Mouse (Mus musculus): ENCODE data around the gene Cd4.

Cd4 gene

DNA sequence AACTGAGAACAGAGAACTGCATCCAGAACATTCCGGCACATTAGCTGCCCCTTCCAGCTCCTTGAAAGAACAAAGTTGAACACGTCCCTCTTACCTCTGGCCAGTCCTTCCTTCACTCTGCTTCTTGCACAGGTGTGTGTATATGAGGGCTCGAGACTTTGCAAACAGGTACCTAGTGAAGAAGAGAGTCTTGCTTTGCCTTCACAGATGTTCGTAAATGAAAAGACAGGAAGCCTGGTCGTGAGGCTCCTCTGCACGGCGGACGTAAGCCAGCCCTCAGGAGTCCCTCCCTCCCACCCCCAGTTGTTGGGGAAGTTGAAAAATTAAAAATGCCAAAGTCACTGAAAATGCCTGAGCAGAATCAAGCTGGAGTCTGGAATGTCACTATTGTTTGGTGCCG is at the start of gene Cd4:
Gene Cd4 (minus strand): TSS at position 236 of the 400 bp plus-strand sequence.
- DNase-seq (ENCODE audit: low spot score), result no peak

DNA sequence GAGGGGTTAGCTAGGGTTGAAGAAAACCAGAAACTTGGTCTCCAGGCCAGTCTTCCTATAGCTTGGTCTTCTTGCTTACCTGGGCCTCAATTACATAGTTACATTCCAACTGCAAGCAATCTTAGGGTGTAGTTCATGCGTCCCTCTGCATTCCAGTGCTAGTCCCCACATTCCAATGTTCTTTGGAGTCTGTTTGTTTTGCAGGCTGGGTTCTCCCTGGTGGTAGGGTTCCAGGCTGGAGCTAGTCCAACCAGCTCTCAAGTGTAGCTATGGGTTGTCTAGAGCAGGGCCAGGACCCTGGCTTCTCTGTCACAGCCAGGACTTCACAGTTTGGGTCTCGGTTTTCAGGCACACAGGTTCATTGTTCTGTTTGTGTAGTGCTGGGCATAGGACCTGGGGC is 49.5 kb upstream of the Cd4 start:
- DNase-seq (ENCODE audit: low spot score), result no peak

DNA sequence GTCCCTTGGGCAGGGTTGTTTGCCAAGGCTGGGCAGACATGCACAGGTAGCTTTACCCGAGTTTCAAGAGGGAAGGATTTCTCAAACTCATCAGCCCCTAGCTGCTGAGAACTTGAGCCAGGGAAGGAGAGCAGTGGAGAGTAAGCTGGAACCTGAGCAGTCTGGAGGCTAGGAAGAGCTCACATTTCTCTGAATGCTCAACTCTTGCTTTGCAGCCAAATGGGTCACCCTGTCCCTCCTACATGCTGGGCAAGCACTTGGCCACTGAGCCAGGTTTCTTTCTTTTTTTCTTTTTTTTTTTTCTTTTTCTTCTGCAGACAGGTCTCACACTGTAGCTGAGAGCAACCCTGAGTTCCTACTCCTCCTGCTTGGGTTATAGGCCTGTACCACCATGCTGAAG is 48.7 kb upstream of the Cd4 start:
- no peak for DNase-seq (ENCODE audit: low spot score)

DNA sequence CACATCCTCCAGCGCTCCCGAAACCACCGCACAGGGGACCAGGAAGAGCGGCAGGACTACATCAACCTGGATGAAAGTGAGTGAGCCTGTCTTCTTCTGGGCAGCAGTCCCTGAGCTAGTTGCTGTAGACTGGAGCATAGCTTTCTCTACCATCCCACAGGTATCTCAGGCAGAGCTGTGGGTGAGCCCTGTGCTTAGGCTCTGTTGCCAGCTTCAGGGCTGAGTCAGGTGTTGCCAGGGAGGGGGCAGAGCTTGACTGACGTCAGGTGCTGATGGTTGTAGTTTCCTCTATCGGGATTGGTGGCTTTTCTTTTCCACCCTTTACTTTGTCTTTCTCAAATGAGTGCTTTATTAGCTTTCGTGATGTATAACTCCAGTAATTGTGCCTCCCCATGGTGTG is 46.6 kb upstream of the Cd4 start:
- no peak for DNase-seq (ENCODE audit: low spot score)

DNA sequence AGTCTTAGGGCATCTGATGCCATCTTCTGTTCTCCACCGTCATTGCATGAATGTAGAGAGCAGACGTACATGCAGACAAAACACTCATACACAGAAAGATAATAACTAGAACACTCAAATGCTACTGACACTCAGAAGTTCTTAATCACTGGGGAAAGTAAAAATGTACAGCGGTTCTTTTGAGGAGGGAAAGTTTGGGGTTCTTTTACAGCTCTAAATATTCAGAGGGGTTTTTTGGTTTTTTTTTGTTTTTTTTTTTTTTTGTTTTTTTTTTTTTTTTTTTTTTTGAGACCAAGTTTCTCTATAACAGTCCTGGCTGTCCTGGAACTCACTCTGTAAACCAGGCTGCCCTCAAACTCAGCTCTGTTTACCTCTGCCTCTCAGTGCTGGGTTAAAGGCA is 45.1 kb upstream of the Cd4 start:
- no peak for DNase-seq (ENCODE audit: low spot score)

DNA sequence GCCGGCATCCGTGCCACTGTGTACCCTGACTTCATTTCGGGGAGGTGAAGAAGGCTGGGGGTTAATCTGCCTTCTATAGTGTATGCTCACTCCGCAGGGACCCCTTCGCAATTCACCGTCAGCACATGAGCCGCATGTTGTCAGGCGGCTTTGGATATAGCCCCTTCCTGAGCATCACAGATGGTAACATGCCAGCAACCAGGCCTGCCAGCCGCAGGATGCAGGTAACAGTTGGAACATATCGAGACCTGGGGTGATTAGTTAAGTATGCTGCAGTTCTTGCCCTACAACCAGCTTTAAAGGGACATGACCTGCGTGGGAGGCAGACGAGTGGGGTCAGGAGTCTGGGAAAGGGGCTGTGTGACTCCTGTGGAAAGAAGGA is 44.3 kb upstream of the Cd4 start:
- no peak for DNase-seq (ENCODE audit: low spot score)

DNA sequence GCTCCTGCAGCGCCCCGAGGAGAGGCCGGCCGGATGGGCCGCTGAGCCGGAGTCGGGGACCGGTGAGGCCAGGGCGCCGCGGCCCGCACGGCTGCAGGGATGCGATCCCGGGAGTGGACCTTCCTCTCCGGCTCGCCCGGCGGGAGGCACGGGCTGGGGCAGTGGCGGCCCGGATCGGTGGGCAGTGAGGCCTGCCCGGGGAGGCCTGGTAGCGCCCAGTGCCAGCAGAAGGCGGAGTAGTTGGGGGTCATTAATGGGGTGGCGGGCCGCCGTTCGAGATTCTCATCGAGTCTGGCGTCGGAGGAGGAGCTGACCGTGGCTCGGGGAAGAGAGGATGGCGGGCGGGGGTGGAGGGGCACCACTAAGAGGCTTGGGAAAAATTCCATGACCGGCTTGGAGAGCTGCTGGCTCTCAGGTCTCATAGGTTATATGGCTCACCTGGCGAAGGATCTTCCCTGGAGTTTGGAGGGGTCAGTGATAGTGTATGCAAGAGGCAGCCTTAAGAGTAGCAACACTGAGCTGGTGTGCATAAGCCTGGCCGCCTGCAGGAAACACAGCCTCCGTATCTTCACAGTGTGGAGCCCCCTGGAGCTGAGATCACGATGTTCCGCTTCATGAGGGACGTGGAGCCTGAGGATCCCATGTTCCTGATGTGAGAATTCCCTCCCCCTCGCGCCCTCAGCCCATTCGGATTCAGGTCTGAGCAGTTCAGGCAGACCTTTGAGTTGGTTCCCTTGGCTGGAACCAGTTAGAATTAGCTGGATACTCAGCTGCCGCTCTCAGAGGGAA is 43.7 kb upstream of the Cd4 start:
- DNase-seq (ENCODE audit: low spot score), result no peak

DNA sequence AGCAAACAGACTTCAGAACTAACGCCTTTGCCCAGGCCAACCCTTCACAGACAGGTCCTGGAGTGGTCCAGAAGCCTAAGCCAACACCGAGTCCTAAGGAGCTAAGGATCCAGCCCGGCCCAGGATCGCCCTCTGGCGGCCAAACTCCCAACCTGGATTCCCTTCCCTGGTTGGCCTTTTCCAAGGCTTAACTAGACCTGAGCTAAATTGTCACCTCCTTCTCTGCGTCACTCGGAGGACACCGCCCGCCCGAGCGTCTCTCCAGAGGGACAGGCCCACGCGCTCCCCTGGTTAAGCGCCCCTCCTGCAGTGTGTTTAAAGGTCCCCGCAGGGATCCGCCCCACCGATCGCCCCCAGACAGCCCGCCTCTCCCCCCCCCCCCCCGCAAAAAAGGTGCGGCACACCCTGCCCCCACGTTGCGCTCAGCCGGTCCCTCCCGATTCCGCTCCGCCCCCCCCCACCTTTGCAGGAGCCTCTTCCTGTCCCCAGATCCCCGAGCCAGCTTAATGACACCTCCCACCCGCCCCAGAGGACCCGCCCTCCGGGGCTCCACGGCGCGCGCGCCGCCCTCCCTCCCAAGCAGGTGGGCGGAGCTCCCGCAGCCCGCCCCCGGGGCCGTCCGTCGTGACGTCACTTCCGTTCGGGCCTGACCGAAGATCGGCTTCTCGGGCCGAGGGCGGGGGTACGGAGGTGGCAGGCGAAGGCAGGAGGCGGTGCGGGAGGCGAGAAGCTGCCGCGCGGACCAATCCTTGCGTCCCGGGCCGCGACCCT is 42.9 kb upstream of the Cd4 start, which contains the start of gene Mlf2:
Gene Mlf2 (plus strand): TSS at position 633 of the 771 bp plus-strand sequence.
- peak; percentile 97 for DNase-seq (ENCODE audit: low spot score)

DNA sequence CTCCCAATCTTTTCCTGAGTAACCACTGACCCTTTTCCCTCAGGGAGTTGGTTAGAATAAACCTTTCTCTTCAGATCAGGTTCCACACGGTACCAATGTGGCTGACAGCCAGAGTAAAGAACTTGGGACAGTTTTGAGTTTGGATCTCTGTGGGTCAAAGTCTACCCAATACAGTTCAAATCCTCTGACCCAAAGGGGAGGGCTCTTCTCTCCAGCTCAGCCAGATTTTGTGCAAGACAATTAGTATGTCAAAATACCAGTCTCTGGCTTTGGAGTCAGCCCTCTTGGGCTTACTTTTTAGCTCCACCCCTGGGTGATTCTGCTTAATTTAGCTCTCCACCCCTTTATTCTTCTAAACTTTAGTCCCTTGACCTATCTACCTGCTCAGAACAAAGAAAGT is 42.2 kb upstream of the Cd4 start:
- DNase-seq (ENCODE audit: low spot score), result no peak

DNA sequence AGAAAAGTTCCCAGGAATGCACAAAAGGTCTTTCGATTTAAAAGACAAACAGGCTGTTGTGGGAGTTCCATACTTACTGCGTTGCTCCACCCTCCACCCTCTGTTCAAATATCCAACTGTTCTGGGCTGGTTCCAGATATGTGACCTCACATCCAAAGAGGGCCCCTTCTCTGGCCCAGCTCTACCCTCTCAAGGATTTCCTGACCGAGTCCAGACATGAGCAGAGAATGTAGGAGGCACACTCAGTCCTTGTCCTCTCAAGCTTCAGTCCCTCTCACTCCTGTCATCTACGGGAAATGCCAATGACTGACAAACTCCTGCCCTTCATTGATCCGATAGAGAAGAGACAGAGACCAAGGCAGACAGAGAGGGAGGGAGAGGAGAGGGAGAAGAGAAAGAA is 37.9 kb upstream of the Cd4 start:
- DNase-seq (ENCODE audit: low spot score), result no peak

DNA sequence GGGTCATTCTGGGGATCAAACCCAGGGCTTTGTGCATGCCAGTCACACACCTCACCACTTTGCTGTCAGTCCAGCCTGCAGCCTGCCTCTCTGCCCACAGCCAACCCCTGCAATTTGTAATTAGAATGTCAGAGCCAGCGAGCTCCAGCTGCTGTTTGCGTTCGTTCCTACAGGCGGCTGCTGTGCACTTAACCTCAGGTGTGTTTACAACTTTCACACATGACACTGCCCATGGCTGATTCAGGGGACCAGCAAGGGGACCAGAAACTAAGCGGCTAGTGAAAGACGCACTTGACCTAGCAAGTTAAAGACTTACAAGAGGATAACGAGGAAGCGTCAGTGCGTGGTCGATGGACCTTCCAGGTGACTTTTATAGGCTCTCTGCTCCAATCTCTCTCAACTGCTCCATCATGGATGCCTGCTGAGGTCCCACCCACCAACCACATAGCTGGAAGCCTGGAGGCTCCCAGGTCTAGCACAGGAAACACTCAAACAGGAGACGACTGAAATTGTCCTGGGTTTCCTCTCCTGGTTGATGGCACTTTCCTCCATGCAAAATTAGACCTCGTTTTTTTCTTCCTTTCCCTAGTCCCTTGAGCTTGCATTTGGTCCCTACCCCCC is 37.3 kb upstream of the Cd4 start:
- no peak for DNase-seq (ENCODE audit: low spot score)

DNA sequence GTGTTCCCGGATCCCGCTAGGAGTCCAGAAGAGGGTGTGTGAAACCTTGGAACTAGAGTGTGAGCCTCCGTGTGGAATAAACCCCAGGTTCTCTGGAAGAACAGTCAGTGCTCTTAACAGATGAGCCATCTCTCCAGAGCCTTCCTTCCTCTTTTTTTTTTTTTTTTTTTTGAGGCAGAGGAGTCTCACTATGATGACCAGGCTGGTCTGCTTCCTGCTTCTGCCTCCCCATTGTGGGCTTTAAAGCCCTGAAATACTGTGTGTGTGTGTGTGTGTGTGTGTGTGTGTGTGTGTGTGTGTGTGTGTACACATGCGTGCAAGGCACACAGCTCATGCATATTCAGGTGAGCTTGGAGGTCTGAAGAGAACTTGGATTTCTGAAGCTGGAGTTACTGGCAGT is 33.5 kb upstream of the Cd4 start:
- DNase-seq (ENCODE audit: low spot score), result no peak

DNA sequence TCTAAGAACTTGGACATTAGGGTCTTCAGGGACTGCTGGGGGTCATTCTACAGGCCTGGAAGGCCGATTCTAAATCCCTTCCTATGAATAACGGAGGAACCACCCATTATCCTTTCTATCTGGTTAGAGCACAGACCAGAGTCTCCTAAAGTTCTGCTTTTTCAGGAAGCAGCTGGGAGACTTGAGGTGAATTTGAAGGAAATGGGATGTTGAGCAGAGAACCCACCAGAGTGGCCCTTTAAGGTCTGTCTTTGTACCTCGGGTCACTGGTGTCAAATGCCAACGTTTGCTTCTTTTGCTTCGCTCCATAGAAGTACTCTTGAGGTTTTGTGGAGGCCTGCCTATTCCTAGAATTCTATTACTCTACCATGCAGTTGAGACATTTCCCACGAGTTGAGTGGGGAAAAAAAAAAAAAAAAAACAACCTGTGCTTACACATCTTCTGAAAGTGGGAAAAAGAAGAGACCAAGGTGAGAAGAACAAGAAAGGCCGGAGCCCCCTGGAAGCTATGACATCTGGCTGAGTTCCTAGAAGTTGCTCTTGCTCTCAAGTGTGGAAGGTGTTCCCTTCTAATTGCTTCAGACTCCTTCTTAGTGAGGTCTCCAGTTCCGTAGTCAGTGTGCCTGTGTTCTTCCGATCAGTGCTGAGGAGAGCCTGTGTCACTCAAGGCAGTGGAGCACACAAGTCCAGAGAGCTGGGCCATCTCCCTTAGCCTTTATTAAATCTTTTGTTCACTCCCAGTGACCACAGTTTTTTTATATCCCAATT is 32.5 kb upstream of the Cd4 start:
- DNase-seq (ENCODE audit: low spot score), result no peak

DNA sequence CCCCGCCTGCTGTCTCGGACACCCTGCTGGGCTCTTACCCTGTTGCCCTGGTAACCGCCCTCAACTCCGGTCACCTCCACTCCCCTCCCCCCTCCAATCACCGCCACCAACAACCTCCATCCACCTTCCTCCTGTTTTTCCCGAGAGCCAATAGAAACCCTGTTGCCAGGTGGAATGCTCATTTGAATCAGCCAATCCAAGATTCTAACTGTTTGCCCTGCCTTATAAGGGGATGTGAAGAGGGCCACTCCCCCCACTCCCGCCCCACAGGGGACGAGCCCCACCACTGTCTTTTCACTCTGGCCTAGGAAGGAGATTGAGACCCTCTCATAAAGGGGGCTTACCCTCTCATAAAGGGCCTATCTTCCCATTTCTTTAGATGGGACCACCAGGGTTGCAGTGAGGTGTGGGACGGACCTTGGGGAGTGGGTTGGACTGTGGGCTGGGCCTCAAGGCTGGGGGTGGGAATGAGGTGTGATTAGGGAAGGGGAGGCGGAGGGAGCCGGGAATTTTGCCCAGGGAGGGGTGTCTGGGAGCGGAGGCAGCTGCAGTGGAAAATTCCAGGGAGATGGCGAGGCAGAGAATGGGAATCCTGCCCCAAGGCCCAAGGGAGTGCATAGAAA is 31.8 kb upstream of the Cd4 start, which contains the start of gene Ptms:
Gene Ptms (minus strand): TSS at position 409 of the 623 bp plus-strand sequence.
- DNase-seq (ENCODE audit: low spot score), result peak; percentile 88

DNA sequence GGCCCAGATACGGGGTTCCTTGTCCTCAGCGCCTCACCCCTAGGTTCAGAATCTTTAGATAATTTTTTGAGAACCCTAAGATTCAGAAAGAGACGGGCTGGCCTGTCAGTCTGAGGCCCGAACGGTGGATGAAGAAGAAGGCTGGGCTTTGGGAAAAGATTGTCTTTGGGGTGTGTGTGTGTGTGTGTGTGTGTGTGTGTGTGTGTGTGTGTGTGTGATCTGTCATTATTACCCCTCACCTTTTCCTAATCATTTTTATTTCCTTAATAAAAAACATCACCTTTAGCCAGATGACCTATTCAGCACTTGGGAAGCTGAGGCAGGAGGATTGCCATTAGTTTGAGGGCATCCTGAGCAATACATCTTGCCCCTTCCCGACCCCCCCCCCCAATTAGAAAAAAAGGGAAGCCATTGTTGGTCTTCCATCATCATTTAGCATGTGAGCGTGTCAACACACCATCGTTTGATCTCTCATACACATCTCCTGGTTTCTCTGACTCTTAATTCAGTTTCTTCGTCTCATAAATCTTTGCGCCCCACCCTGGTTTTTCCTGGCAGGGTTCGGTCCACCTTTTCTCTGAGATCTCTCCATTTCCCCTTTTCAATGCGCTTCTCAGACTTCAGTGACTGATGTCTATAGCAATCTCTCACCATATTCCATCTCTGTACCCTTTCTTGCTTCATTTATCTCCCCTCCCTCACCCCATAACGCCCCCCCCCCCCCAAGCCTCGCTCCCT is 31.0 kb upstream of the Cd4 start:
- DNase-seq (ENCODE audit: low spot score), result no peak

DNA sequence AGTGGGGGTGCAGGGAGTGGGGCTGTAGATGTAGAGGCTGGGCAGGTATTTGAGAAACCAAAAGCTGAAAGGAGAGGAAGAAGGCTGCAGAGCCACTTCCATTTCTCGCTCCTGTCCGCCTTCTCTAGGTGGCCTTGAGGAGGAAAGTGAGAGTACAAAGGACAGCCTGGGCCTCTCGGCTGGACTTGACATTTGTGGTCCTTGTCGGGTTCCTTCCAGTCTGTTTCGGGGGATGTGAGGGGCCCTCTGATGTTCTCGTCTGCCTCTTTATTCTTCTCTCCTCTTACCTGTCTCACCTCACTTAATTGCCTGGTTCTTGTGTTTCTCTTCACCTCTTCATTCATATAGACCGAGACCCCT is 30.3 kb upstream of the Cd4 start:
- DNase-seq (ENCODE audit: low spot score), result no peak

DNA sequence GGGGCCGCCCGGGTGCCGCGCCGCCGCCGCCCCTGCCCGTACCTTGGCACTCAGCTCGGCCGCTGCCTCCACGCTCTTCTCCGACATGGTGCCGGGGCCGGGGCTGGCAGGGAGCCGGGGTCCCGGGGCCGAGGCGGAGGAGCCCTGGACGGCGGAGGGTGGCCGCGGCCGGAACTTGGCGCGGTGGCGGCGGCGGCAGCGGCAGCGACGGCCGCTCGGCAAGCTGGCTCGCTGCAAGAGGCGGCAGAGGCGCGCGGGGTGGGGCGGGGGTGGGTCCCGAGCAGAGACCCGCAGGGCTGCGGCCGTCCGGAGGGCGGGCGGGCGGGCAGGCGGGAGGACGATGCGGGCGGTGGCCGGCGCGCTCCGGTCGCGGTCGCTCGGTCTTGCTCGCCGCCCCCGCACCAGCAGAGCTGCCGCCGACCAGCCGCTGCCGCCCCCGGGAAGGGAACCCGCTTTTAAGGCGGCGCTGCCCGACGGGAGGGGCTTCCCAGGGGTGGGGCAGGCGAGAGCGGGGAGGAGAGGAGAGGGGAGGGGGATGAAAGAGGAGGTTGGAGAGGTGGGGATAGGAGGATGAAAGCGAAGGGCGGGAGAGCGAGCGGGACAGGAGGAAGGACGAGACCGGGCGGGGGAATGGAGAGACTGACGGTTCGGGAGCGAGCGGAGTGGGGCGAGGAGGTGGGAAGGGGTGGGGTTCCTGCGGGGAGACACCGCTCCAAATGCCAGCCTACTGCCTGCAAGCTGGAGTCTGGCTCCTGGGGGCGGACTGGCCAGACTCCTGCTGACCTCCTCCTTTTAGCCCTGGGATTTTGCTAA is 29.7 kb upstream of the Cd4 start:
- no peak for DNase-seq (ENCODE audit: low spot score)

DNA sequence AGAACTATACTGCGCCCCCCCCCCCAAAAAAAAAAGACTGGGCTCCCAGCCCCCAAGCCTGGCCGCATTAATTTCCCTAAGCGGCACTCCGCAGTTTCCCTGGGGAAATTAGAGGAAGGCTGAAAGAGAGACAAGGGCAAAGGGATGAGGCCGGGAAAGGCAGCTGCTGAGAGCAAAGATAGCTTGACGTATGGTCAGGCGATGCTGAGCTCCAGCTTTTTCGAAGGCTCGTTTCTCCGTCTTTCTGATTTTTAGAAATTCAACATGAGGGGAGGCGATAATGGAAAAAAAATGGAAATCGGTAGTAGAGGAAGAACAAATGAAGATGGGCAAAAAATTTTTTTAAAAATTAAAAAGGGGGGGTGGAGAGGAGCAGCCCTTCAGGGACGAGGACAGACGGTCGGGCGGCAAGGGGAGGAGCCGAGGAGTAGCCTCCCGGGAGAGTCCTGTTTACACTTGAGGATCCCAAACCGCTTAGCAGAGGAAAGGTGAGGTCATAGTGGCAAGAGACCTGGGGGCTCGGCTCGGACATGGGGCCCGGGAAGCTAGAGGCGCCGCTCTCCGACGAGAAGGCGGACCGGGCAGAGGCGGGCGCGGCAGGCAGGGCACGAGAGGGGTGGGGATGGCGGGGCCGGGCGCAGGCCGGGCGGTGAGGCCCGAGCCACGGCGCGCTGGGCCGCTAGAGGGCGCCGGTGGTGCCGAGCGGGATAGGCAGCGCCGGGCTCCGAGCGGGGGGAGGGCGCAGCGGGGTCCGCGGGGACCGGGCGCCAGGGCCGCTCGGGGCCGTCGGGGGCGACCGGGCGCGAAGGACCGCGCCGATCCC is 28.9 kb upstream of the Cd4 start:
- DNase-seq (ENCODE audit: low spot score), result no peak

DNA sequence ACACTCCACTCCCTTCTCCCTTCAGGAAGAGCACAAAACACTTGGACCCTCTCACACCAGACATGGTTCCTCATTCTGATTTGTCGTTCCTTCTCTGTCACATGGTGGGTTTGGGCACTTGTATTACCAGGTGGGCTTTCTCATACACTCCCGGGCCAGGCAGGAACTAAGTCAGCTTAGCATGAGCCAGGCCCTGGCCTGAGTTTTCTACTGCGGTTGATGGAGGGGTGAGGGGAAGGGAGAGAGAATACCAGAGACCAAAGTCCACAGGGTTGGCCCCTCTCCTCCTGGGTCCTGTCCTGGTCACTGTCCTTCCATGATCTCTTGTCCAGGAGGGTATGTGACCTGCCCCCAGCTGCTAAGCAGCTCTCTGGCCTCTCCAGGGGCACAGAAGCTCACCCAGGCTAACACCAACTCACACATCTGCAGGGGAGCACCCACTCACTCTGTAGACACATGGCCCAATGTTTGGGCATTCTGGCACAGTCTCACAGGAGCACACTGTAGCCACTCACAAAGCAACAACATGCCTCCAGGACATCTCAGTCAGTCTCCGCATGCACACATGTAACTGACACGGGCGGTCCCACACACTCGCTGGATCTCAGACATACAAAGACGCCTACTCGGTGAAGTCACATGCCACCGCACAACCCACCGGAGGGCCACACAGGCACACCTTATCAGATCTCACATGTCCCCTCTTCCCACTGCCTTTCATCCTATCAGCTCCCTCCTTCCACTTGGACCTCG is 28.1 kb upstream of the Cd4 start:
- no peak for DNase-seq (ENCODE audit: low spot score)

Measured in layer of hippocampus, adult 9-10 months (tissue).